Mouse (Mus musculus): Measurements from ENCODE around the gene Acp4. TPM values are rescaled to one million over a fixed set of nuclear protein-coding genes. Genes with fewer than 3 reads are reported as not detected.

Acp4 gene
- 0.31 TPM for polyA plus RNA-seq (2014; fragmentation: Illumina TruSeq; extraction: RNeasy Lipid Tissue Mini Kit (QIAGEN cat#74804); ENCODE audit: low read depth, low replicate concordance)

GRCm38 (mm10) chr7:44257278-44257677 lies at the start of gene Acp4:
Gene Acp4, minus strand, starts transcription at chr7:44257378.

GRCm38 (mm10) chr7:44306516-44307240 lies 49.5 kb upstream of the Acp4 start, which contains the start of gene Clec11a:
Gene Clec11a, minus strand, starts transcription at chr7:44306902.

GRCm38 (mm10) chr7:44261147-44261546 lies 4.0 kb upstream of the Acp4 start, which contains the start of gene Gm15517:
Gene Gm15517, plus strand, starts transcription at chr7:44261447.

GRCm38 (mm10) chr7:44246055-44246983 lies 10.9 kb downstream of the Acp4 start, which contains the start of the genes 1700028J19Rik and 2410002F23Rik:
Gene 1700028J19Rik, minus strand, starts transcription at chr7:44246695.
Gene 2410002F23Rik, plus strand, starts transcription at chr7:44246722.

GRCm38 (mm10) chr7:44235909-44236308 lies 21.3 kb downstream of the Acp4 start, which contains the start of gene Gm36864:
Gene Gm36864, plus strand, starts transcription at chr7:44236177.

GRCm38 (mm10) chr7:44225076-44225475 lies 32.1 kb downstream of the Acp4 start, which contains the start of gene Klk1:
Gene Klk1, plus strand, starts transcription at chr7:44225360.

GRCm38 (mm10) chr7:44215645-44216044 lies 41.5 kb downstream of the Acp4 start, which contains the start of gene Klk1b5:
Gene Klk1b5, plus strand, starts transcription at chr7:44215945.

GRCm38 (mm10) chr7:44207135-44207534 lies 50.0 kb downstream of the Acp4 start, which contains the start of gene Klk1b4:
Gene Klk1b4, plus strand, starts transcription at chr7:44207435.

Other genes starting within 250 kb of the Acp4 start
- 0.52 TPM for gene Klk1b26, start 245.2 kb downstream of the Acp4 start, polyA plus RNA-seq (2014; fragmentation: Illumina TruSeq; extraction: RNeasy Lipid Tissue Mini Kit (QIAGEN cat#74804); ENCODE audit: low read depth, low replicate concordance)
- 0.38 TPM for gene Klk1b27, start 205.1 kb downstream of the Acp4 start, polyA plus RNA-seq (2014; fragmentation: Illumina TruSeq; extraction: RNeasy Lipid Tissue Mini Kit (QIAGEN cat#74804); ENCODE audit: low read depth, low replicate concordance)
- gene Klk1b21, start 155.1 kb downstream of the Acp4 start, polyA plus RNA-seq (2014; fragmentation: Illumina TruSeq; extraction: RNeasy Lipid Tissue Mini Kit (QIAGEN cat#74804); ENCODE audit: low read depth, low replicate concordance) = 0.38 TPM
- gene Klk1b22, start 144.7 kb downstream of the Acp4 start, polyA plus RNA-seq (2014; fragmentation: Illumina TruSeq; extraction: RNeasy Lipid Tissue Mini Kit (QIAGEN cat#74804); ENCODE audit: low read depth, low replicate concordance) = not detected
- gene Klk1b16, start 120.6 kb downstream of the Acp4 start, polyA plus RNA-seq (2014; fragmentation: Illumina TruSeq; extraction: RNeasy Lipid Tissue Mini Kit (QIAGEN cat#74804); ENCODE audit: low read depth, low replicate concordance) = not detected
- gene Klk1b24, start 69.1 kb downstream of the Acp4 start, polyA plus RNA-seq (2014; fragmentation: Illumina TruSeq; extraction: RNeasy Lipid Tissue Mini Kit (QIAGEN cat#74804); ENCODE audit: low read depth, low replicate concordance) = not detected
- 0.38 TPM for gene Klk1b3, start 59.2 kb downstream of the Acp4 start, polyA plus RNA-seq (2014; fragmentation: Illumina TruSeq; extraction: RNeasy Lipid Tissue Mini Kit (QIAGEN cat#74804); ENCODE audit: low read depth, low replicate concordance)
- not detected for gene Klk1b4, start 49.9 kb downstream of the Acp4 start, polyA plus RNA-seq (2014; fragmentation: Illumina TruSeq; extraction: RNeasy Lipid Tissue Mini Kit (QIAGEN cat#74804); ENCODE audit: low read depth, low replicate concordance)
- 2.5 TPM for gene Klk1b5, start 41.4 kb downstream of the Acp4 start, polyA plus RNA-seq (2014; fragmentation: Illumina TruSeq; extraction: RNeasy Lipid Tissue Mini Kit (QIAGEN cat#74804); ENCODE audit: low read depth, low replicate concordance)
- 1.2 TPM for gene Klk1, start 32.0 kb downstream of the Acp4 start, polyA plus RNA-seq (2014; fragmentation: Illumina TruSeq; extraction: RNeasy Lipid Tissue Mini Kit (QIAGEN cat#74804); ENCODE audit: low read depth, low replicate concordance)
- gene Gm36864, start 21.2 kb downstream of the Acp4 start, polyA plus RNA-seq (2014; fragmentation: Illumina TruSeq; extraction: RNeasy Lipid Tissue Mini Kit (QIAGEN cat#74804); ENCODE audit: low read depth, low replicate concordance) = 0.81 TPM
- gene 1700028J19Rik, start 10.7 kb downstream of the Acp4 start, polyA plus RNA-seq (2014; fragmentation: Illumina TruSeq; extraction: RNeasy Lipid Tissue Mini Kit (QIAGEN cat#74804); ENCODE audit: low read depth, low replicate concordance) = 10.2 TPM
- gene 2410002F23Rik, start 10.7 kb downstream of the Acp4 start, polyA plus RNA-seq (2014; fragmentation: Illumina TruSeq; extraction: RNeasy Lipid Tissue Mini Kit (QIAGEN cat#74804); ENCODE audit: low read depth, low replicate concordance) = 71.2 TPM
- gene Gm15517, start 4.1 kb upstream of the Acp4 start, polyA plus RNA-seq (2014; fragmentation: Illumina TruSeq; extraction: RNeasy Lipid Tissue Mini Kit (QIAGEN cat#74804); ENCODE audit: low read depth, low replicate concordance) = 37.4 TPM
- 7.8 TPM for gene Clec11a, start 49.5 kb upstream of the Acp4 start, polyA plus RNA-seq (2014; fragmentation: Illumina TruSeq; extraction: RNeasy Lipid Tissue Mini Kit (QIAGEN cat#74804); ENCODE audit: low read depth, low replicate concordance)
- 0.61 TPM for gene Shank1, start 52.9 kb upstream of the Acp4 start, polyA plus RNA-seq (2014; fragmentation: Illumina TruSeq; extraction: RNeasy Lipid Tissue Mini Kit (QIAGEN cat#74804); ENCODE audit: low read depth, low replicate concordance)
- gene Syt3, start 126.7 kb upstream of the Acp4 start, polyA plus RNA-seq (2014; fragmentation: Illumina TruSeq; extraction: RNeasy Lipid Tissue Mini Kit (QIAGEN cat#74804); ENCODE audit: low read depth, low replicate concordance) = 3.9 TPM
- 0.37 TPM for gene 1700008O03Rik, start 128.4 kb upstream of the Acp4 start, polyA plus RNA-seq (2014; fragmentation: Illumina TruSeq; extraction: RNeasy Lipid Tissue Mini Kit (QIAGEN cat#74804); ENCODE audit: low read depth, low replicate concordance)
- gene Lrrc4b, start 171.6 kb upstream of the Acp4 start, polyA plus RNA-seq (2014; fragmentation: Illumina TruSeq; extraction: RNeasy Lipid Tissue Mini Kit (QIAGEN cat#74804); ENCODE audit: low read depth, low replicate concordance) = 0.20 TPM
- not detected for gene Aspdh, start 208.0 kb upstream of the Acp4 start, polyA plus RNA-seq (2014; fragmentation: Illumina TruSeq; extraction: RNeasy Lipid Tissue Mini Kit (QIAGEN cat#74804); ENCODE audit: low read depth, low replicate concordance)
- gene Josd2, start 210.6 kb upstream of the Acp4 start, polyA plus RNA-seq (2014; fragmentation: Illumina TruSeq; extraction: RNeasy Lipid Tissue Mini Kit (QIAGEN cat#74804); ENCODE audit: low read depth, low replicate concordance) = 27.8 TPM
- gene Emc10, start 239.2 kb upstream of the Acp4 start, polyA plus RNA-seq (2014; fragmentation: Illumina TruSeq; extraction: RNeasy Lipid Tissue Mini Kit (QIAGEN cat#74804); ENCODE audit: low read depth, low replicate concordance) = 127 TPM
- 31.7 TPM for gene Fam71e1, start 239.2 kb upstream of the Acp4 start, polyA plus RNA-seq (2014; fragmentation: Illumina TruSeq; extraction: RNeasy Lipid Tissue Mini Kit (QIAGEN cat#74804); ENCODE audit: low read depth, low replicate concordance)

Measured in adipose tissue, adult 10 weeks (tissue).